Mouse (Mus musculus): ENCODE data around the gene Rrp1. TPM values are rescaled to one million over a fixed set of nuclear protein-coding genes. Genes with fewer than 3 reads are reported as not detected.
"Not testable (repeated sequence)": the region's sequence is repeated elsewhere in the genome, so short reads cannot be mapped to it uniquely, and the experiment has no call there.

Rrp1 gene
- polyA plus RNA-seq, 1 experiment from 2014 or later, result 319 TPM

DNA sequence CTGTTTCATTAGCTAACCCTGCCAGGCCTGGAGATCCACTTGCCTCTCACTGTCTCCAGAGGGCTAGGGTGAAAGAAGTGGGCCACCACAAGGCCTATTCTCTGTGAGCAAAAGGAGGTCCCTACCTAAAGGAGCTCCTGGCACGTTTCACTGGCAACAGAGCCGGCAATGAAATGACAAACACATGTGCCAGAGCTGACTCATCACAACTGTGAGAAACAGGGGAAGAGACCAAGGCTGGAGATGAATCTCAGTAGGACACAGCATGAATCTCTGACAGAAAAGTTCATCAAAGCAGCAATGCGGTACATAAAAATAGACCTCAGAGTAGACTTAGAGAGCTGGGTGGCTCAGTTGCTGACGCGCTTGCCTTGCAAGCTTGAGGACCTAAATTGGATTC lies 5.0 kb upstream of the Rrp1 start:
- peaks cover 6% of the 10 kb centered on the region; the same call in 1 of the 2 replicates for H3K4me1 ChIP-seq
- H3K27me3 ChIP-seq (ENCODE audit: low read depth, poor library complexity, severe bottlenecking), result no peaks in the 10 kb centered on the region
- H3K36me3 ChIP-seq, result no peaks in the 10 kb centered on the region
- no peaks in the 10 kb centered on the region for H3K9me3 ChIP-seq (replicated peaks)
- DNase-seq (ENCODE audit: low spot score), result no peak
- no peak overlapping the region for H3K27ac ChIP-seq (replicated peaks)
- WGBS, result 66% methylated on average over 5 of the region's 5 CpGs
- H3K4me3 ChIP-seq, result no peak overlapping the region

DNA sequence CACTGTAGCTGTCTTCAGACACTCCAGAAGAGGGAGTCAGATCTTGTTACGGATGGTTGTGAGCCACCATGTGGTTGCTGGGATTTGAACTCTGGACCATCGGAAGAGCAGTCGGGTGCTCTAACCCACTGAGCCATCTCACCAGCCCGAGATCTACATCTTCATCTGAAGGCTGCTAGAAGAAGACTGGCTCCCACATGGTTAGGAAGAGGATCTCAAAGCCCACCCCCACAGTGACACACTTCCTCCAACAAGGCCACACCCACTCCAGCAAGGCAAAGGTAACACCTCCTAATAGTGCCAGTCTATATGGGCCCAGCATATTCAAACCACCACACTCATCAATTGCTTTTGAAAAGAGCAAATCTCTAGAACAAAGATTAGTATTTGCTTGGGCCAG lies 2.1 kb upstream of the Rrp1 start:
- H3K27me3 ChIP-seq (ENCODE audit: low read depth, poor library complexity, severe bottlenecking); DNase-seq (ENCODE audit: low spot score); H3K9me3 ChIP-seq (replicated peaks); H3K4me3 ChIP-seq; H3K27ac ChIP-seq (replicated peaks): not testable (repeated sequence)
- Histone ChIP-seq H3K4me1 (peaks cover 17% of the 10 kb centered on the region), H3K36me3 (peaks cover 14% of the 10 kb centered on the region)
- WGBS, result 80% methylated on average over 3 of the region's 4 CpGs

DNA sequence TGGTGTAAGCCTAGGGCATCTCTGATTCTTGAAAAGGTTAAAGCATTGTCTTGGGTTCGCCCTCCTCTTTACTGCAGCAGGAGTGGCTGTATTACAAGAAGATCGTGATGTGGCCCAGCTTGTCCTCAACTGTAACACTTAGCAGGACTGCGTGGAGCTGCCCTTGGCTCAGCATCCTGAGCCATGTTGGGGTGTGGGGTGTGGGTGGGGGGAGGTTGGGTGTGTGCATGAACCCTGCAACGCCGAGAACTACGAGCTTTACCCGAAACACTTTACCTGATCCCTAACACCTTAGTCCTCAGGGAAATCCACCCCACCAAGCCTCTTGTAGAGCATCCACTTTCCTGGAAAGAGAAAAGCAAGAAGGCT lies 293 bp upstream of the Rrp1 start:
- no peak for DNase-seq (ENCODE audit: low spot score)
- H3K27ac ChIP-seq (replicated peaks), result peak overlapping the region; percentile 87

GRCm38 (mm10) chr10:78411851-78412250 lies 992 bp downstream of the Rrp1 start:
- peak overlapping the region; percentile 88 for H3K4me3 ChIP-seq
- H3K27me3 ChIP-seq (ENCODE audit: low read depth, poor library complexity, severe bottlenecking), result no peaks in the 10 kb centered on the region
- no peaks in the 10 kb centered on the region for H3K9me3 ChIP-seq (replicated peaks)
- WGBS, result 20% methylated on average over 8 of the region's 8 CpGs
- peak; percentile 20 for DNase-seq (ENCODE audit: low spot score)
- peak overlapping the region; percentile 87 for H3K27ac ChIP-seq (replicated peaks)
- H3K4me1 ChIP-seq, result peaks cover 17% of the 10 kb centered on the region
- peaks cover 43% of the 10 kb centered on the region for H3K36me3 ChIP-seq

More for the DNA sequence above, 293 bp upstream of the Rrp1 start:
- Histone ChIP-seq H3K36me3 (peaks cover 32% of the 10 kb centered on the region), H3K4me3 (peak overlapping the region; percentile 88), H3K27me3 (ENCODE audit: low read depth, poor library complexity, severe bottlenecking) (no peaks in the 10 kb centered on the region), H3K9me3 (replicated peaks) (no peaks in the 10 kb centered on the region), H3K4me1 (peaks cover 17% of the 10 kb centered on the region)
- 45% methylated on average over 7 of the region's 7 CpGs for WGBS

DNA sequence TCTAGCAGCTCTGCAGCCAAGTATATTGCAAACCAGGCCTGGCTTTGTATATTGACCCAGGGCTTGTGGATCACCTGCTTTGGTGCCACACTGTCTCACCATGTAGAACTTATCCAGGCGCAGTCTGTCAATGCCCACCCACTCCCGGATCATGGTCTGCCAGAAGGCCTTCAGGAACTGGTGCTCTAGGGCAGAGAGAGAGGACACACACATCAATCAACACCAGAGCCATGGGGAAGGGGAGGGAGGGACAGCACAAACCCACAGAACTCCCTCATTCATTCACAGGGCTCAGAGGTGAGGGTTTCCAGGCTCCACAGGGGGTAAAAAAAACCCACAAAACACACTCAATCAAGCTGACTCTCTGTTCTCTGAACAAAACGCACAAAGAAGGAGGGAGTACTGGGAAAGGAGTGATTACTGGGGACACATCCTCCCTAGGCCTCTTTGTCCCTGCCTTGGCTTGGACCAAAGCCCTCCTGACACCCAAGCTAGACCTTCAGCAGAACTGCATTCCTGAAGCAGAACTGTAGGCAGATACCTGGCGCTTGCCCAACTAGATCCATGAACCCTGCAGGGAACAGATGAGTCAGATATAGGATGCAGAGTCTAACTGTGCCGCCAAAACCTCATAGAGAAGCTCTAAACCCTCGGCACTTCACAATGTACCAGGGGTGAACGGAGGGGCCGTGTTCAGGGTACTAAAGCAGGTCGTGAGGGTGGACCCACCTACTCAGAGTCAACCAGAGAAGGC lies 3.6 kb downstream of the Rrp1 start:
- Histone ChIP-seq H3K27ac (replicated peaks) (no peak overlapping the region), H3K4me3 (no peak overlapping the region), H3K9me3 (replicated peaks) (no peaks in the 10 kb centered on the region), H3K4me1 (peaks cover 17% of the 10 kb centered on the region), H3K27me3 (ENCODE audit: low read depth, poor library complexity, severe bottlenecking) (no peaks in the 10 kb centered on the region), H3K36me3 (peaks cover 68% of the 10 kb centered on the region)
- DNase-seq (ENCODE audit: low spot score), result no peak
- 92% methylated on average over 9 of the region's 9 CpGs for WGBS

DNA sequence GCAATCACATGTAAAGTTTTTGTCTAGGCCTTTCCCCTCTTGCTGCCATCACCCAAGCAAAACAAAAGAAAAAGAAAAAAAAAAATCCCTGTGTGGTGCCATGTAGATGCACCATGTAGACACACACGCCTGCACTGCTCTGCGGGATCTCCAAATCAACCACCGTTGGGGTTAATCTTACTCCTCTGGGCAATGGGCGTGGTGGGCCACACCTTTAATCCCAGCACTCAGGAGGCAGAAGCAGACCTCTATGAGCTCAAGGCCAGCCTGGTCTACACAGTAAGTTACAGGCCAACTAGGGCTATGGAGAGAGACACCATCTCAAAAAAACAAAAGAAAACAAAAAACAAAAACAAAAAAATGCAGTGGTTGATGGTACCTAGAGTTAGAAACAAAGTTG lies 5.7 kb downstream of the Rrp1 start:
- Histone ChIP-seq H3K36me3 (peaks cover 89% of the 10 kb centered on the region), H3K9me3 (replicated peaks) (no peaks in the 10 kb centered on the region), H3K4me3 (no peak overlapping the region), H3K4me1 (peaks cover 11% of the 10 kb centered on the region), H3K27ac (replicated peaks) (no peak overlapping the region), H3K27me3 (ENCODE audit: low read depth, poor library complexity, severe bottlenecking) (no peaks in the 10 kb centered on the region)
- no peak for DNase-seq (ENCODE audit: low spot score)
- WGBS, result 98% methylated on average over 4 of the region's 4 CpGs

GRCm38 (mm10) chr10:78406152-78406551 lies 6.7 kb downstream of the Rrp1 start:
- Histone ChIP-seq H3K4me1 (peaks cover under 1% of the 10 kb centered on the region), H3K9me3 (replicated peaks) (no peaks in the 10 kb centered on the region), H3K4me3 (no peak overlapping the region), H3K27me3 (ENCODE audit: low read depth, poor library complexity, severe bottlenecking) (no peaks in the 10 kb centered on the region), H3K36me3 (peaks cover 97% of the 10 kb centered on the region), H3K27ac (replicated peaks) (no peak overlapping the region)
- no peak for DNase-seq (ENCODE audit: low spot score)
- 91% methylated on average over 6 of the region's 6 CpGs for WGBS

GRCm38 (mm10) chr10:78402301-78402922 lies 10.4 kb downstream of the Rrp1 start:
- H3K36me3 ChIP-seq, result peaks cover 86% of the 10 kb centered on the region
- H3K27me3 ChIP-seq (ENCODE audit: low read depth, poor library complexity, severe bottlenecking), result no peaks in the 10 kb centered on the region
- WGBS, result 93% methylated on average over 14 of the region's 14 CpGs

GRCm38 (mm10) chr10:78401127-78401526 lies 11.7 kb downstream of the Rrp1 start:
- WGBS, result 93% methylated on average over 2 of the region's 2 CpGs
- no peak for DNase-seq (ENCODE audit: low spot score)
- Histone ChIP-seq H3K27ac (replicated peaks) (no peak overlapping the region), H3K4me3 (no peak overlapping the region), H3K4me1 (peaks cover 22% of the 10 kb centered on the region), H3K27me3 (ENCODE audit: low read depth, poor library complexity, severe bottlenecking) (peaks cover 6% of the 10 kb centered on the region; the same call in 1 of the 2 replicates), H3K9me3 (replicated peaks) (no peaks in the 10 kb centered on the region), H3K36me3 (peaks cover 73% of the 10 kb centered on the region)

More at GRCm38 (mm10) chr10:78402301-78402922, 10.4 kb downstream of the Rrp1 start:
- Histone ChIP-seq H3K4me1 (peaks cover 16% of the 10 kb centered on the region), H3K4me3 (no peak overlapping the region), H3K9me3 (replicated peaks) (no peaks in the 10 kb centered on the region), H3K27ac (replicated peaks) (no peak overlapping the region)
- DNase-seq (ENCODE audit: low spot score), result no peak

GRCm38 (mm10) chr10:78399090-78399657 lies 13.7 kb downstream of the Rrp1 start:
- no peak overlapping the region for H3K4me3 ChIP-seq
- peaks cover 34% of the 10 kb centered on the region for H3K4me1 ChIP-seq
- WGBS, result 44% methylated on average over 17 of the region's 17 CpGs
- H3K36me3 ChIP-seq, result peaks cover 55% of the 10 kb centered on the region
- no peaks in the 10 kb centered on the region for H3K9me3 ChIP-seq (replicated peaks)
- peak; percentile 48 for DNase-seq (ENCODE audit: low spot score)
- peaks cover 10% of the 10 kb centered on the region; the same call in 1 of the 2 replicates for H3K27me3 ChIP-seq (ENCODE audit: low read depth, poor library complexity, severe bottlenecking)
- H3K27ac ChIP-seq (replicated peaks), result 0 out of 2 replicates have a peak overlapping the region, but pooled peaks have one; percentile 2

- DNase-seq (ENCODE audit: low spot score), result no peak
- Histone ChIP-seq H3K27me3 (ENCODE audit: low read depth, poor library complexity, severe bottlenecking) (peaks cover 26% of the 10 kb centered on the region), H3K4me3 (peak overlapping the region; percentile 31; the same call in 1 of the 2 replicates), H3K27ac (replicated peaks) (peak overlapping the region; percentile 55; the same call in 1 of the 2 replicates), H3K9me3 (replicated peaks) (no peaks in the 10 kb centered on the region), H3K36me3 (peaks cover 29% of the 10 kb centered on the region), H3K4me1 (peaks cover 41% of the 10 kb centered on the region)
- 64% methylated on average over 4 of the region's 4 CpGs for WGBS
Observed at GRCm38 (mm10) chr10:78396625-78396885, 16.3 kb downstream of the Rrp1 start.

DNA sequence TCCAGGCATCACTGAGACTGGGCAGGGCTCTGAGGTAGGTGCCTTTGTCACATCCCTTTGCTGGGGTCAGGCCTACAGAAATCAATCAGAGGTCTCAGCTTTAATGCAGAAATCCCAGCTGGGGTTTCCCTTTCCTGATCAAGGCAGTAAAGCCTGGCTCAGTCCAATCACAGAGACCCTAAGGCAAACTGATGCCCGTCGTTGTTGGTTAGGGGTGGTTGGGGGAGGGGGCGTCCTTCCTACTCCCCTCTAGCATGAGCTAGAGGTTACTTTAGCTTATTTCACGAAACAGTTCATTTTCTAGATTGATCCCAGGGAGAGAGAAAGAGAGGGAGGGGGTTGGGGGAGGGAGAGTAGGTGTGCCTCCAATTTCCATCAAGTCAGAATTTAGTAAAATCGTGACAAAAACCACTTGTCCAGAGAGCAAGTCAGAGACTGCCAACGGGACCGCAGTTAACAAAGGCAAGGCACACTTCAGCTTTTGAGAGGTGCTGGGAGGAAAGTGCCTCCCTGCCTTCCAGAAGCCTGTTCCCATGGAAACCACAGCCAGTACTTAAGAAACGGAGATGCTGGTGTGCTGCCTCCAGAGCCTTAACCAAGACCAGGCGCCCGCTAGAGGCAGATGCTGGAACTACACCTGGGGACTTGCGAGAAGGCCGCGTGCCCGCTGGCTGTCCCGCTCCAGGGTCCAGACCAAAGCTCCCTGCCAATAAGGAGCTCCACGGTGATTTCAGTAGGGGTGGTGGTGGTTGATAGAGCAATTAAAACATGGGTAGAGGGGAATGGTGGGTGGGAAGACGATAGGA lies 16.8 kb downstream of the Rrp1 start:
- peak; percentile 98 for DNase-seq (ENCODE audit: low spot score)
- H3K9me3 ChIP-seq (replicated peaks), result no peaks in the 10 kb centered on the region
- H3K36me3 ChIP-seq, result peaks cover 23% of the 10 kb centered on the region
- WGBS, result 4% methylated on average over 17 of the region's 17 CpGs
- H3K27me3 ChIP-seq (ENCODE audit: low read depth, poor library complexity, severe bottlenecking), result peaks cover 31% of the 10 kb centered on the region
- H3K27ac ChIP-seq (replicated peaks), result peak overlapping the region; percentile 77
- peaks cover 46% of the 10 kb centered on the region for H3K4me1 ChIP-seq
- peak overlapping the region; percentile 31 for H3K4me3 ChIP-seq
